Mouse (Mus musculus): ENCODE results near the gene Rcn2. TPM values are rescaled to one million over a fixed set of nuclear protein-coding genes. Genes with fewer than 3 reads are reported as not detected.

Rcn2 gene
- polyA plus RNA-seq, 1 experiment, result 62.0 TPM

GRCm38 (mm10) chr9:56097584-56098298 is 56.1 kb downstream of the Rcn2 start:
- no peak for DNase-seq (ENCODE audit: low read depth)

GRCm38 (mm10) chr9:56100041-56100522 is 58.4 kb downstream of the Rcn2 start:
- DNase-seq (ENCODE audit: low read depth), result no peak

- no peak for DNase-seq (ENCODE audit: low read depth)
These were observed 59.4 kb downstream of the Rcn2 start for GRCm38 (mm10) chr9:56101022-56101421.

- DNase-seq (ENCODE audit: low read depth), result no peak
These were observed 63.3 kb downstream of the Rcn2 start for GRCm38 (mm10) chr9:56104921-56105320.

GRCm38 (mm10) chr9:56106274-56107072 is 64.8 kb downstream of the Rcn2 start:
- DNase-seq (ENCODE audit: low read depth), result no peak

GRCm38 (mm10) chr9:56107527-56107926 is 65.9 kb downstream of the Rcn2 start:
- DNase-seq (ENCODE audit: low read depth), result no peak

- no peak for DNase-seq (ENCODE audit: low read depth)
These were observed 66.5 kb downstream of the Rcn2 start for GRCm38 (mm10) chr9:56108174-56108573.

Other genes with a start within 250 kb of the Rcn2 start
- 5.6 and 6.4 TPM in 2 replicates for gene Scaper, start 103.7 kb upstream of the Rcn2 start, polyA plus RNA-seq (2012; rRNA removed)
- gene 4930563M21Rik, start 31.3 kb upstream of the Rcn2 start, polyA plus RNA-seq (2012; rRNA removed), result not detected in 2 replicates
- 34.3 and 37.2 TPM in 2 replicates for gene Pstpip1, start 48.1 kb downstream of the Rcn2 start, polyA plus RNA-seq (2012; rRNA removed)
- gene Tspan3, start 123.6 kb downstream of the Rcn2 start, polyA plus RNA-seq (2012; rRNA removed), result 402 and 410 TPM in 2 replicates

Data from gonadal fat pad, adult 2 months (tissue).